Mouse (Mus musculus): ENCODE data around the gene Olfr1389.
"Not testable (repeated sequence)": the region's sequence is repeated elsewhere in the genome, so short reads cannot be mapped to it uniquely, and the experiment has no call there.

Olfr1389 gene

GRCm38 (mm10) chr11:49422767-49423166 lies at the start of gene Olfr1389:
TSS of gene Olfr1389 (plus strand) at chr11:49423067.
- DNase-seq (ENCODE audit: low read depth in 2 of 2, low spot score in 2 of 2): no peak

GRCm38 (mm10) chr11:49383133-49383532 lies 39.7 kb upstream of the Olfr1389 start:
- no peak for DNase-seq (ENCODE audit: low read depth in 2 of 2, low spot score in 2 of 2)

- not testable (repeated sequence) for DNase-seq (ENCODE audit: low read depth in 2 of 2, low spot score in 2 of 2)
These were observed 36.7 kb upstream of the Olfr1389 start for GRCm38 (mm10) chr11:49386118-49386517.

- DNase-seq (ENCODE audit: low read depth in 2 of 2, low spot score in 2 of 2): not testable (repeated sequence)
These were observed 30.2 kb upstream of the Olfr1389 start for GRCm38 (mm10) chr11:49392707-49393106.

DNA sequence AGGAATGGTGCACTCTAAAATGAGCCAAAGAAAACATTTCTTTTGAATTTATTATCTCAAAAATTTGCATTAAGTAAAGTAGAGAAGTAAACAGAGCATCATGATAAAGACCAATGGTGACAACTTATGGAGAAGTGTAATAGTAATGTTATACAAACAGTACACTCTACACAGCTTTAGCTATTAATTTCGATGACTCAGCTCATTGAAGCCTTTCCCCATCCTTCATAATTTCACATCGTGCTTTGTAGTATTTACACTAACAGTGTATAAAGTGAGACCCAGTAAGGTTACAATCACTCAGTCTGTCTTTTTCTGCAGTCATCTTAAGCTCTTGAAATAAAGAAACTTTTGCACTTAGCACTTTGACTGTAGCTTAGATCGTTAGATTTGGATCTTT lies 16.1 kb upstream of the Olfr1389 start:
- DNase-seq (ENCODE audit: low read depth in 2 of 2, low spot score in 2 of 2): no peak

GRCm38 (mm10) chr11:49410540-49410939 lies 12.3 kb upstream of the Olfr1389 start:
- DNase-seq (ENCODE audit: low read depth in 2 of 2, low spot score in 2 of 2): peak in 1 of 2 experiments; percentile 4

GRCm38 (mm10) chr11:49425257-49425927 lies 2.5 kb downstream of the Olfr1389 start:
- DNase-seq (ENCODE audit: low read depth in 2 of 2, low spot score in 2 of 2): no peak

DNA sequence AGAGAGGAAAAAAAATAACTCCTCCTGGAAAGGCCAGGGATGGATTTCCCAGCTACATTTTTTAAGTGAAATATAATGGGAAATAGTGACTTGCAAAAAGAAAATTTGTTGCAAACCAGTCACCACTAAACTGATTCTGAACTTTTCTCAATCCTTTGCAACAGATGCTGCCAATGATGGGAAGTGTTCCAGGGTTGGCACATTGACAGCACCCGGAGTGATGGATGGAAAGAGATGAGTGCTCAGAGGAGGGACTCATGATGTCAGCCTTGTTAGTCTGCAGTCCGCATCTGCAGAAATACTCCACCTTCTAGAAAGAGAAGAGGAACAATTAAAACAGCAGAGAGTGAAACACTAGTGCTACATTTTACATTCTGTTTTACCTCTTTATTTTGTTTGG lies 6.8 kb downstream of the Olfr1389 start:
- DNase-seq (ENCODE audit: low read depth in 2 of 2, low spot score in 2 of 2): no peak

GRCm38 (mm10) chr11:49436411-49436810 lies 13.5 kb downstream of the Olfr1389 start, which contains the start of gene Olfr1388:
TSS of gene Olfr1388 (plus strand) at chr11:49436624.
- no peak for DNase-seq (ENCODE audit: low read depth in 2 of 2, low spot score in 2 of 2)

DNA sequence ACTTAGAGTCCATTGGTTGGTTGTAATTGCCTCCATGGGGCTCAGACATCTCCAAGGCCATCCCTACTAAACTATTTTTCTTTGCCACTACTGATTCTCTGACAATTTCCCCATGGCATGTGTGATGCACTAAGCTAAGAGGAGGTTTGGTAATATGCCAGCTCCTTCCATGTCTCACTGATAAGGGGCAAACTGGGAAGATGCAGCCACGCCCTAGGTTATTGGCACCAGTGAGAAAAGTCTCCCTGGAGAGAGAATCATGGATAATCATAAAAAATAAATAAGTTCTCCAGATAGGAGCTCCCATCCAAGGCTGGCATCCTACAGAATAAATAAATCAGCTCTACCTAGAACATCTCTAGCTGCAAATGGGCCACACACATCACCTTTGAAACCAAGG lies 32.2 kb downstream of the Olfr1389 start, which contains the start of gene Olfr1387:
Gene Olfr1387, plus strand, starts transcription at position 301 of the 400 bp plus-strand sequence.
- DNase-seq (ENCODE audit: low read depth in 2 of 2, low spot score in 2 of 2): no peak

DNA sequence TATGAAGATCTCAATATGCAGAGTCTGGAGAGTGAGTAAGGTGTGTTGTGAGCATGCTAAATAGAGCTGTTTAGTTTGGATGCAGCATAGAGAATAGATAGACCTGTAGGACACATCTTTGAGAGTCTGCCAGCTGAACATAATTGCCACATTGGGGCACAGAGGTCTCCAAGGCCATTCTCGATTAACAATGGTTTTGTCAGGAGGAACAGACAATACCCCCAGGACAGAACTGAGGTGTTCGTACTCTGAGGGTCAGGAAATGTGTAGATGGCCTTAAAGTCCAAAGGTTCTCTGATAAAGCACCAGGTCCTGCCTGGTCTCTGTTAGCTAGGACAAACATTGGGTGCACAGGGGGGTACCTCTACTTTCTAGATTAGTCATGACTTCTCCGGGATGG lies 41.9 kb downstream of the Olfr1389 start, which contains the start of gene Olfr1386:
Gene Olfr1386, plus strand, starts transcription at position 301 of the 400 bp plus-strand sequence.
- DNase-seq (ENCODE audit: low read depth in 2 of 2, low spot score in 2 of 2): not testable (repeated sequence)
